Mouse (Mus musculus) splenic B cell, adult 2 months (primary cell): ENCODE data around the gene Klc2.
"Not testable (repeated sequence)": the region's sequence is repeated elsewhere in the genome, so short reads cannot be mapped to it uniquely, and the experiment has no call there.

ENCODE experiments used
- DNase-seq: peaks from one replicate; pipeline ENCODE4 v3.0.0-alpha.2; 2011; ENCODE audit warnings: low read depth, low spot score
- H3K27me3 ChIP-seq: 2 replicates; pipeline ENCODE4 v1.6.1; 2012; ENCODE audit warnings: mild to moderate bottlenecking, low read length, moderate library complexity, mixed read lengths; ENCODE audit not compliant: control insufficient read depth, poor library complexity, insufficient read depth, severe bottlenecking
- H3K36me3 ChIP-seq: 2 replicates; pipeline ENCODE4 v1.6.1; 2012; ENCODE audit warnings: mild to moderate bottlenecking, low read length, moderate library complexity, mixed read lengths; ENCODE audit not compliant: control insufficient read depth, poor library complexity, insufficient read depth, severe bottlenecking

Gene Klc2

GRCm38 (mm10) chr19:5118384-5118698 is at the start of gene Klc2:
Klc2 (minus strand) TSS chr19:5118560.
- Histone ChIP-seq H3K27me3 (no peaks in the 10 kb centered on the region), H3K36me3 (no peaks in the 10 kb centered on the region)
- no peak for DNase-seq

GRCm38 (mm10) chr19:5167477-5167876 is 49.1 kb upstream of the Klc2 start:
- 0 out of 2 replicates have a peak, but pooled peaks cover 1% of the 10 kb centered on the region for H3K36me3 ChIP-seq
- no peak for DNase-seq
- no peaks in the 10 kb centered on the region for H3K27me3 ChIP-seq

- peak; percentile 48 for DNase-seq
- H3K36me3 ChIP-seq = peaks cover 1% of the 10 kb centered on the region; the same call in 1 of the 2 replicates
- no peaks in the 10 kb centered on the region for H3K27me3 ChIP-seq
Measured at GRCm38 (mm10) chr19:5164380-5164779, 46.0 kb upstream of the Klc2 start.

- DNase-seq = no peak
- Histone ChIP-seq H3K27me3 (no peaks in the 10 kb centered on the region), H3K36me3 (peaks cover 4% of the 10 kb centered on the region; the same call in 1 of the 2 replicates)
Measured at GRCm38 (mm10) chr19:5161913-5162312, 43.6 kb upstream of the Klc2 start.

GRCm38 (mm10) chr19:5152261-5152660 is 33.9 kb upstream of the Klc2 start:
- H3K27me3 ChIP-seq = no peaks in the 10 kb centered on the region
- no peak for DNase-seq
- peaks cover 6% of the 10 kb centered on the region for H3K36me3 ChIP-seq

- DNase-seq = no peak
- no peaks in the 10 kb centered on the region for H3K27me3 ChIP-seq
- peaks cover 6% of the 10 kb centered on the region for H3K36me3 ChIP-seq
Measured at GRCm38 (mm10) chr19:5151741-5152140, 33.4 kb upstream of the Klc2 start.

- peak; percentile 78 for DNase-seq
- Histone ChIP-seq H3K27me3 (no peaks in the 10 kb centered on the region), H3K36me3 (peaks cover 6% of the 10 kb centered on the region)
Measured at GRCm38 (mm10) chr19:5151331-5151730, 33.0 kb upstream of the Klc2 start.

GRCm38 (mm10) chr19:5150358-5150757 is 32.0 kb upstream of the Klc2 start:
- no peaks in the 10 kb centered on the region for H3K27me3 ChIP-seq
- peaks cover 6% of the 10 kb centered on the region for H3K36me3 ChIP-seq
- DNase-seq = no peak

GRCm38 (mm10) chr19:5149041-5149440 is 30.7 kb upstream of the Klc2 start:
- not testable (repeated sequence) for H3K36me3 ChIP-seq, DNase-seq, H3K27me3 ChIP-seq

GRCm38 (mm10) chr19:5139640-5140039 is 21.3 kb upstream of the Klc2 start:
- peak; percentile 59 for DNase-seq
- Histone ChIP-seq H3K27me3 (no peaks in the 10 kb centered on the region), H3K36me3 (peaks cover 8% of the 10 kb centered on the region)

GRCm38 (mm10) chr19:5131237-5131636 is 12.9 kb upstream of the Klc2 start:
- DNase-seq = no peak
- peaks cover 4% of the 10 kb centered on the region for H3K36me3 ChIP-seq
- no peaks in the 10 kb centered on the region for H3K27me3 ChIP-seq

GRCm38 (mm10) chr19:5129770-5130169 is 11.4 kb upstream of the Klc2 start:
- Histone ChIP-seq H3K27me3 (no peaks in the 10 kb centered on the region), H3K36me3 (no peaks in the 10 kb centered on the region; the same call in 1 of the 2 replicates)
- peak; percentile 44 for DNase-seq

- DNase-seq = no peak
- H3K27me3 ChIP-seq = no peaks in the 10 kb centered on the region
- H3K36me3 ChIP-seq = no peaks in the 10 kb centered on the region
Measured at GRCm38 (mm10) chr19:5124055-5124614, 5.8 kb upstream of the Klc2 start.

- Histone ChIP-seq H3K27me3 (no peaks in the 10 kb centered on the region), H3K36me3 (no peaks in the 10 kb centered on the region)
- no peak for DNase-seq
Measured at GRCm38 (mm10) chr19:5123241-5123640, 4.9 kb upstream of the Klc2 start.

- Histone ChIP-seq H3K36me3 (no peaks in the 10 kb centered on the region), H3K27me3 (no peaks in the 10 kb centered on the region)
- DNase-seq = no peak
Measured at GRCm38 (mm10) chr19:5122492-5122891, 4.1 kb upstream of the Klc2 start.
